ENCODE assay signal across 8 mouse cellular contexts in genomic region chr7:25283637-25284036, GRCm38 (mm10). TPM values are rescaled to one million over a fixed set of nuclear protein-coding genes. Genes with fewer than 3 reads are reported as not detected.
DNase-seq lines count a peak whose midpoint lies in the region; ATAC-seq lines count a peak whose summit lies in the region.
"Had no signal": no experiment of that assay in that cellular context is flagged by ENCODE, and none has a peak within 500 bp of the region (broad histone marks: within the 10 kb centered on the region; RNA-seq: fewer than 3 reads in every experiment).

No protein-coding gene starts in this region.

- H3K36me3 ChIP-seq in lung, embryonic 16.5 days (ENCODE audit: control insufficient read depth, insufficient read depth, low read length): peaks cover 37% of the 10 kb centered on the region
- H3K36me3 ChIP-seq in embryonic facial prominence, embryonic 10.5 days (replicated peaks): peaks cover 43% of the 10 kb centered on the region
- peaks cover 39% of the 10 kb centered on the region for H3K36me3 ChIP-seq in heart, embryonic 15.5 days

- peak overlapping the region; percentile 82 for H3K9ac ChIP-seq in lung, embryonic 16.5 days (ENCODE audit: low read length)
- H3K9ac ChIP-seq in heart, embryonic 15.5 days: peak overlapping the region; percentile 88

- H3K4me2 ChIP-seq in lung, embryonic 16.5 days (ENCODE audit: low read depth, low read length): peak overlapping the region; percentile 92
- H3K4me2 ChIP-seq in heart, embryonic 15.5 days: peak overlapping the region; percentile 80

- 7% methylated on average over 5 of the region's 5 CpGs for WGBS in lung, embryonic 16.5 days
- WGBS in embryonic facial prominence, embryonic 10.5 days: 35% methylated on average over 5 of the region's 5 CpGs
- WGBS in heart, embryonic 15.5 days: 4% methylated on average over 5 of the region's 5 CpGs

- H3K9me3 ChIP-seq in lung, embryonic 16.5 days (ENCODE audit: control insufficient read depth, low read length): no peaks in the 10 kb centered on the region
- no peaks in the 10 kb centered on the region for H3K9me3 ChIP-seq in embryonic facial prominence, embryonic 10.5 days
- H3K9me3 ChIP-seq in heart, embryonic 15.5 days (replicated peaks): no peaks in the 10 kb centered on the region

- intact Hi-C loops in left cerebral cortex, postnatal 10 days (cut with DNase I): loop anchor here (5.0 kb wide), 1 partner anchor 34 kb away; the partner anchor contains the start of gene Megf8

- no peaks in the 10 kb centered on the region for H3K27me3 ChIP-seq in lung, embryonic 16.5 days (ENCODE audit: control insufficient read depth, insufficient read depth, low read depth, low read length)
- no peaks in the 10 kb centered on the region for H3K27me3 ChIP-seq in embryonic facial prominence, embryonic 10.5 days (replicated peaks; ENCODE audit: low read depth, poor library complexity, severe bottlenecking)
- no peaks in the 10 kb centered on the region for H3K27me3 ChIP-seq in heart, embryonic 15.5 days

- H3K4me3 ChIP-seq in lung, embryonic 16.5 days (ENCODE audit: low read length): peak overlapping the region; percentile 82
- peak overlapping the region; percentile 72 for H3K4me3 ChIP-seq in embryonic facial prominence, embryonic 10.5 days
- H3K4me3 ChIP-seq in heart, embryonic 15.5 days: peak overlapping the region; percentile 83

- no peak for DNase-seq in lung, adult 18-20 months
- no peak for DNase-seq in embryonic facial prominence, embryonic 10.5 days (ENCODE audit: low spot score)
- DNase-seq in lung, postnatal 10 days: peak; percentile 26
- no peak for DNase-seq in left cerebral cortex, postnatal 10 days (ENCODE audit: extremely low spot score in 1 of 2, low spot score in 2 of 2)
- no peak for DNase-seq in adipocyte (ENCODE audit: low spot score)

- ATAC-seq in lung, embryonic 16.5 days (ENCODE audit: low read depth): no peak
- ATAC-seq in heart, embryonic 15.5 days (replicated peaks; ENCODE audit: insufficient number of reproducible peaks, insufficient read depth, low FRiP score, low read depth): no peak

- H3K4me1 ChIP-seq in lung, embryonic 16.5 days (replicated peaks; ENCODE audit: control insufficient read depth, insufficient read depth, low read length): peaks cover 38% of the 10 kb centered on the region
- H3K4me1 ChIP-seq in embryonic facial prominence, embryonic 10.5 days: peaks cover 59% of the 10 kb centered on the region
- H3K4me1 ChIP-seq in heart, embryonic 15.5 days (replicated peaks): peaks cover 49% of the 10 kb centered on the region

- H3K27ac ChIP-seq in lung, embryonic 16.5 days (ENCODE audit: low read length): peak overlapping the region; percentile 98
- H3K27ac ChIP-seq in embryonic facial prominence, embryonic 10.5 days (replicated peaks): peak overlapping the region; percentile 98
- H3K27ac ChIP-seq in heart, embryonic 15.5 days: peak overlapping the region; percentile 98

RNA-seq across cellular contexts. Expression of gene Pafah1b3, which starts 14.1 kb away (rescaled TPM):
- polyA plus RNA-seq in lung, embryonic 16.5 days (2015; fragmentation: Nextera tagmentation; extraction: Ambion mirVana): 170 and 173 TPM in 2 replicates
- 281 and 301 TPM in 2 replicates for polyA plus RNA-seq in embryonic facial prominence, embryonic 10.5 days (2016; fragmentation: Nextera tagmentation; extraction: Ambion mirVana)
- 103 and 119 TPM in 2 replicates for polyA plus RNA-seq in heart, embryonic 15.5 days (2015; fragmentation: Nextera tagmentation; extraction: Ambion mirVana)
- 10 to 100 TPM; 64.1 to 67.5 TPM for total RNA-seq in left cerebral cortex, postnatal 10 days (2021)

RNA-seq across cellular contexts. Expression of gene Cic, which starts 16.1 kb away (rescaled TPM):
- 23.5 and 28.9 TPM in 2 replicates for polyA plus RNA-seq in lung, embryonic 16.5 days (2015; fragmentation: Nextera tagmentation; extraction: Ambion mirVana)
- 17.1 and 21.4 TPM in 2 replicates for polyA plus RNA-seq in embryonic facial prominence, embryonic 10.5 days (2016; fragmentation: Nextera tagmentation; extraction: Ambion mirVana)
- polyA plus RNA-seq in heart, embryonic 15.5 days (2015; fragmentation: Nextera tagmentation; extraction: Ambion mirVana): 22.9 and 27.4 TPM in 2 replicates
- total RNA-seq in left cerebral cortex, postnatal 10 days (2021): 100 to 1,000 TPM; 244 to 271 TPM

RNA-seq across cellular contexts. Expression of gene Prr19, which starts 17.6 kb away (rescaled TPM):
- 0.13 TPM in 1 of 2 replicates, not detected in the other for polyA plus RNA-seq in lung, embryonic 16.5 days (2015; fragmentation: Nextera tagmentation; extraction: Ambion mirVana)
- 0.82 and 0.88 TPM in 2 replicates for polyA plus RNA-seq in embryonic facial prominence, embryonic 10.5 days (2016; fragmentation: Nextera tagmentation; extraction: Ambion mirVana)
- polyA plus RNA-seq in heart, embryonic 15.5 days (2015; fragmentation: Nextera tagmentation; extraction: Ambion mirVana): 0.10 and 0.15 TPM in 2 replicates
- total RNA-seq in left cerebral cortex, postnatal 10 days (2021): under 1 TPM in 1 of 2 experiments, not detected in 1; 0.28 TPM

RNA-seq across cellular contexts. Expression of gene Tmem145, which starts 22.3 kb away (rescaled TPM):
- 0.14 and 0.49 TPM in 2 replicates for polyA plus RNA-seq in lung, embryonic 16.5 days (2015; fragmentation: Nextera tagmentation; extraction: Ambion mirVana)
- 0.85 and 1.0 TPM in 2 replicates for polyA plus RNA-seq in embryonic facial prominence, embryonic 10.5 days (2016; fragmentation: Nextera tagmentation; extraction: Ambion mirVana)
- 0.05 and 0.27 TPM in 2 replicates for polyA plus RNA-seq in heart, embryonic 15.5 days (2015; fragmentation: Nextera tagmentation; extraction: Ambion mirVana)
- 10 to 100 TPM; 89.2 to 91.0 TPM for total RNA-seq in left cerebral cortex, postnatal 10 days (2021)
- polyA plus RNA-seq: gonadal fat pad, adult 2 months had no signal

RNA-seq across cellular contexts. Expression of gene Erf, which starts 33.1 kb away (rescaled TPM):
- 10.5 and 13.6 TPM in 2 replicates for polyA plus RNA-seq in lung, embryonic 16.5 days (2015; fragmentation: Nextera tagmentation; extraction: Ambion mirVana)
- 10.9 and 11.5 TPM in 2 replicates for polyA plus RNA-seq in embryonic facial prominence, embryonic 10.5 days (2016; fragmentation: Nextera tagmentation; extraction: Ambion mirVana)
- polyA plus RNA-seq in heart, embryonic 15.5 days (2015; fragmentation: Nextera tagmentation; extraction: Ambion mirVana): 12.1 and 13.2 TPM in 2 replicates
- total RNA-seq in left cerebral cortex, postnatal 10 days (2021): 10 to 100 TPM; 47.7 to 55.1 TPM
